Mouse (Mus musculus): ENCODE results near the gene Mpi. TPM values are rescaled to one million over a fixed set of nuclear protein-coding genes. Genes with fewer than 3 reads are reported as not detected.

Gene Mpi
- total RNA-seq (2012; rRNA removed) (28.6 and 33.2 TPM in 2 replicates), total RNA-seq (2014; rRNA removed) (28.2 and 29.0 TPM in 2 replicates), polyA plus RNA-seq (2012; ENCODE audit: insufficient read length, low read depth) (36.7 and 37.3 TPM in 2 replicates)

DNA sequence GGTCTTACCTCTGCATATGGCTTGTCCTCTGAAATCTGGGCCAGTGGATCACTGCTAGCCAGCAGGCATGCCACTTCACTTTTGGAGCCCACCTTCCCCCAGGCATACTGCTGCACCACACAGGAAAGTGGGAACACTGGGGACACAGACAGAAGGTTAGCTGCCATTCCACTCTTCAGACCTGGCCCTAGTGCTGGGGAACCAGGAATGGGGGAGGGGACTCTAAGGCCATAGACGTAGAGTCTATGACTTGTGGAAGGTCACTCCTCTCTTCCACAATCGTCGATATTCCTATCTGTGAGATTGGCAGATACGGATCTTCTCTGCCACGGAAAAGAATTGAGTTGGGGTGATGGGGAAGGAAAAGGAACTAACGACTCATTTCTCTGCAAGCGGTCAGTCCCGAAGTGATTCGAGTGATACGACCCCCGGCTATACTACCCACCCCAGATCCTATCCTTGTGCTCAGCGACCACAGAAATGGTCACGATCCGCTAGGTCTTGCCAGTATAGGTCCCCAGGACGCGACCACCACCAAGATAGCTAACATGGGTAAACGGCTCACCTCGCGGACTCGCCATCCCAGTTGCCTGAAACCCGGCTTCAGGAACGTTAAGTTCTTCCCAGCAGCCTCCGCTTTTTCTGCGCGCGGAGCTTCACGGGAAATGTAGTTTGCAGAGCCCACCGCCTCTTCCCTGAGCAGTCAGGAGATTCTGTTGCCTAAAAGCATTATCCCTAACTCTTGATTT lies at the start of gene Mpi:
Mpi (minus strand) TSS at position 625 of the 749 bp plus-strand sequence.
- Histone ChIP-seq H3K79me2 (replicated peaks; ENCODE audit: control insufficient read depth, extremely low read depth, insufficient read depth, poor library complexity, severe bottlenecking) (no peaks in the 10 kb centered on the region), H3K4me2 (ENCODE audit: insufficient read depth, low read depth, poor library complexity, severe bottlenecking) (peak within 1 kb of the TSS; percentile 22), H3K9ac (ENCODE audit: insufficient read depth, low read depth) (peak within 1 kb of the TSS; percentile 66), H3K4me3 (replicated peaks in 1 of 3; ENCODE audit: low read depth in 2 of 3, low read length in 2 of 3, poor library complexity in 1 of 3) (peak within 1 kb of the TSS; percentile 84 to 92 (median 86)), H3K27me3 (replicated peaks) (no peaks in the 10 kb centered on the region), H3K36me3 (replicated peaks in 1 of 2; ENCODE audit: control insufficient read depth in 1 of 2, insufficient read depth in 1 of 2, low read length in 1 of 2) (peaks cover 26 to 36% of the 10 kb centered on the region in 2 experiments), H3K4me1 (ENCODE audit: control insufficient read depth in 1 of 2, insufficient read depth in 2 of 2) (peaks cover 5 to 26% of the 10 kb centered on the region in 2 experiments), H3K9me3 (replicated peaks; ENCODE audit: low read length) (no peaks in the 10 kb centered on the region), H3K27ac (ENCODE audit: insufficient read depth, low read depth) (no peak within 1 kb of the TSS)
- TF ChIP-seq EP300 (IDR thresholded peaks at IDR 0.05; ENCODE audit: low read length) (0 out of 2 replicates have a peak, but pooled peaks have one; percentile 18), CHD1 (IDR thresholded peaks at IDR 0.05; ENCODE audit: low read depth, low read length) (no peak), ELF1 (IDR thresholded peaks at IDR 0.05; ENCODE audit: low read depth, low read length) (peak; percentile 76), USF1 (IDR thresholded peaks at IDR 0.05; ENCODE audit: low read depth, low read length) (no peak), SMC3 (IDR thresholded peaks at IDR 0.05; ENCODE audit: low read depth, low read length) (no peak), SIN3A (IDR thresholded peaks at IDR 0.05; ENCODE audit: low read length) (peak; percentile 92), MYC (IDR thresholded peaks at IDR 0.05; ENCODE audit: low read depth, low read length) (peak; percentile 65; the same call in 1 of the 2 replicates), CTCF (conservative IDR thresholded peaks at IDR 0.05 in 1 of 2, IDR thresholded peaks at IDR 0.05 in 1 of 2; ENCODE audit: low read depth in 2 of 2, low read length in 2 of 2) (no peak), MXI1 (IDR thresholded peaks at IDR 0.05; ENCODE audit: low read depth, low read length) (no peak), NRF1 (IDR thresholded peaks at IDR 0.05; ENCODE audit: low read depth, low read length) (0 out of 2 replicates have a peak, but pooled peaks have one; percentile 37), RAD21 (IDR thresholded peaks at IDR 0.05; ENCODE audit: low read depth, low read length) (no peak), HCFC1 (IDR thresholded peaks at IDR 0.05; ENCODE audit: low read depth, low read length) (peak; percentile 98), E2F4 (IDR thresholded peaks at IDR 0.05; ENCODE audit: insufficient replicate concordance, low read depth, low read length) (no peak), GABPA (IDR thresholded peaks at IDR 0.05; ENCODE audit: insufficient replicate concordance, low read depth, low read length) (peak; percentile 55; the same call in 1 of the 2 replicates), BHLHE40 (IDR thresholded peaks at IDR 0.05; ENCODE audit: low read depth, low read length) (0 out of 2 replicates have a peak, but pooled peaks have one; percentile 15), ZC3H11A (IDR thresholded peaks at IDR 0.05; ENCODE audit: low read depth, low read length) (no peak), USF2 (conservative IDR thresholded peaks at IDR 0.05; ENCODE audit: low read depth, low read length) (no peak), MAZ (IDR thresholded peaks at IDR 0.05; ENCODE audit: low read depth, low read length) (no peak), ETS1 (conservative IDR thresholded peaks at IDR 0.05; ENCODE audit: low read depth, low read length) (no peak), MAX (IDR thresholded peaks at IDR 0.05; ENCODE audit: low read length) (0 out of 2 replicates have a peak, but pooled peaks have one; percentile 33), TBP (conservative IDR thresholded peaks at IDR 0.05; ENCODE audit: low read depth, low read length) (peak; percentile 49; the same call in 1 of the 2 replicates), ZKSCAN1 (IDR thresholded peaks at IDR 0.05; ENCODE audit: borderline replicate concordance, low read depth, low read length) (no peak), TCF12 (IDR thresholded peaks at IDR 0.05; ENCODE audit: low read depth, low read length) (peak; percentile 60; the same call in 1 of the 2 replicates), JUND (conservative IDR thresholded peaks at IDR 0.05; ENCODE audit: low read depth, low read length) (no peak), KAT2A (IDR thresholded peaks at IDR 0.05; ENCODE audit: insufficient replicate concordance, low read length) (peak; percentile 94; the same call in 1 of the 2 replicates), MEF2A (IDR thresholded peaks at IDR 0.05; ENCODE audit: borderline replicate concordance, low read depth, low read length) (0 out of 2 replicates have a peak, but pooled peaks have one; percentile 14), UBTF (IDR thresholded peaks at IDR 0.05; ENCODE audit: low read depth, low read length) (no peak), JUN (IDR thresholded peaks at IDR 0.05; ENCODE audit: insufficient read depth, low read depth, low read length) (no peak), IRF4 (IDR thresholded peaks at IDR 0.05; ENCODE audit: low read depth, low read length) (0 out of 2 replicates have a peak, but pooled peaks have one; percentile 33), POLR2AphosphoS2 (IDR thresholded peaks at IDR 0.05; ENCODE audit: low read depth, low read length) (no peak), MAFK (IDR thresholded peaks at IDR 0.05; ENCODE audit: insufficient replicate concordance, low read length) (no peak), POLR2A (IDR thresholded peaks at IDR 0.05; ENCODE audit: low read depth, low read length) (peak; percentile 78), NELFE (IDR thresholded peaks at IDR 0.05; ENCODE audit: low read depth, low read length) (peak; percentile 87), ZMIZ1 (IDR thresholded peaks at IDR 0.05; ENCODE audit: low read depth, low read length) (peak; percentile 69), CHD2 (IDR thresholded peaks at IDR 0.05; ENCODE audit: low read length) (peak; percentile 59; the same call in 1 of the 2 replicates), RCOR1 (conservative IDR thresholded peaks at IDR 0.05; ENCODE audit: low read depth, low read length) (no peak), PAX5 (IDR thresholded peaks at IDR 0.05; ENCODE audit: low read length) (no peak), ZNF384 (IDR thresholded peaks at IDR 0.05; ENCODE audit: low read depth, low read length) (no peak)
- dilution Hi-C loops (cut with MboI; ENCODE audit: extremely low pct_ligation_motif_present, extremely low pct_unique_long_range_greater_than_20kb, low sequenced_read_pairs) (no loop called here), in situ Hi-C loops (cut with MboI; ENCODE audit: low pct_ligation_motif_present, low pct_unique_long_range_greater_than_20kb, low sequenced_read_pairs) (no loop called here)
- DNase-seq (ENCODE audit: extremely low read depth), result peak; percentile 61
